Mouse (Mus musculus): Measurements from ENCODE around the gene Tmod4.
"Not testable (repeated sequence)": the region's sequence is repeated elsewhere in the genome, so short reads cannot be mapped to it uniquely, and the experiment has no call there.

Tmod4 gene

DNA sequence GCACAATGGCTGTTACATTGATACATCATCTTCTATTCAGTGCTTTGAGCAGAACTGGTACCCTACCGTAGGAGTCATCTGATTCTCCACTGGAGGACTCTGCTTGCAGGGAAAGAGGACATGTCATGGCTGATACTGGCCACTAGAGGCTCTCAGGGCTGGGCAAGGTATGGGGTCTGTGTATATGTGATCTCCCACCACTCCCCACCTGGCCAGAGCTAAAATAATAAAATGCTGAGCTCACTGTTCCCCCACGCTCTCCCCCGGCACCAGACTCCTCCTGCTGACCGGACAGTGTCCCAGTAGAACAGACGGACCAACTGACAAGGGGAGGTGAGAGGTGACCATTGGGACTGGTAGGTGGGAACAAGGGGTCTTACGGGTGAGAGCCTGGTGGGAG lies at the start of gene Tmod4:
Tmod4 (plus strand) TSS at position 231 of the 400 bp plus-strand sequence.
- no peak for DNase-seq (ENCODE audit: low spot score)

DNA sequence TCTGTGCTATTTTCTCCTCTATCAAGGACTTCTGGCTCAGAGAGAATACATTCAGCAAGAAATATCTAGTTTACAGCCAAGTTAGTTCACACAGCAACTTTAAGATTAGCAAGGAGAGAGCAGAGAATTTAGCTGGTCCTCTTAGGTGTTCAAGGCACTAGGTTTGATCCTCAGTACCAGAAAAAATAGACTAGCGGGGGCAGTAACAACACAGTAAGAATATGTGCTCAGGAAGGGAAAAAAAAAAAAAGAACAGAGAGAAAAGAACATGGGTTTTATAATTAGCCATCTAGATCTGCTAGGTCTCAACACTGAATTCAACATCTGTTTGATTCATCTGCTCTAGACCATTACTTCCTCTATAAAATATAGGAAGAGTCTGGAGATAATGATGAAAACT lies 36.2 kb upstream of the Tmod4 start:
- DNase-seq (ENCODE audit: low spot score): no peak

DNA sequence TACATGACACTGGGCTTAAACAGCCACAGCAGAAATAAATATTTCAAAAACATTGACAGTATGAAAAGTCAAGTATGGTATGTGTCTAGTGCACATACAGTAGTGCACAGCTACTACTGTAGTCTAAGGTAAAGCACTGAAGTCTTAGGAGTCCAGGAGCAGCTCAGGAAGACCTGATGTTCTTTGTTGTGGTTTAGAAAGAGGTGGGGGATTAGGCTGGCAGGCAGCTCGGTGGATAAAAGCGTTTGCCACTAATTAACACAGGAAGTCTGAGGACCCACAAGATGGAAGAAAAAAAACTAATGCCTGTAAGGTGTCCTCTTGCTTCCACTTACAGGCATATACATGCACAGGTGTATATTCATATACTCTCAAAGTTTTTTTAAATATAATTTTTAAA lies 23.4 kb upstream of the Tmod4 start:
- no peak for DNase-seq (ENCODE audit: low spot score)

DNA sequence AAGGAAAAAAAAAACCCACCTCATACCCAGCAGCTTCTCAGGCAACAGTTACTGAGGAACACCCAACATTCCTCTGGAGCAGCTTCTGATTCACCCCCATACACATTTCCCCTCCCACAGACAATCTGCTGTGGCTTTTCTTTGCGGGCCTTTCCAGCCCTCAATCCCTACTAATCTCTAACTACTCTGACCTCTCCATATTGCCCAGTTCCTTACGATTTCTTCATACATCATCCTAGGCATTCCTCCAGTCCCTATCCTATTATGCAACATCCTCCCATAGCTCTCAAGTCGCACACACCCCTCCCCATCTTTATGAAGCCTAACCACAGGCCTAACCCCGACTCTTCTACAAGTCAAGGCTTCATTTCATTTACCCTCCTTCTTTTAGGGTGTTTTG lies 19.2 kb upstream of the Tmod4 start:
- DNase-seq (ENCODE audit: low spot score): peak; percentile 47

DNA sequence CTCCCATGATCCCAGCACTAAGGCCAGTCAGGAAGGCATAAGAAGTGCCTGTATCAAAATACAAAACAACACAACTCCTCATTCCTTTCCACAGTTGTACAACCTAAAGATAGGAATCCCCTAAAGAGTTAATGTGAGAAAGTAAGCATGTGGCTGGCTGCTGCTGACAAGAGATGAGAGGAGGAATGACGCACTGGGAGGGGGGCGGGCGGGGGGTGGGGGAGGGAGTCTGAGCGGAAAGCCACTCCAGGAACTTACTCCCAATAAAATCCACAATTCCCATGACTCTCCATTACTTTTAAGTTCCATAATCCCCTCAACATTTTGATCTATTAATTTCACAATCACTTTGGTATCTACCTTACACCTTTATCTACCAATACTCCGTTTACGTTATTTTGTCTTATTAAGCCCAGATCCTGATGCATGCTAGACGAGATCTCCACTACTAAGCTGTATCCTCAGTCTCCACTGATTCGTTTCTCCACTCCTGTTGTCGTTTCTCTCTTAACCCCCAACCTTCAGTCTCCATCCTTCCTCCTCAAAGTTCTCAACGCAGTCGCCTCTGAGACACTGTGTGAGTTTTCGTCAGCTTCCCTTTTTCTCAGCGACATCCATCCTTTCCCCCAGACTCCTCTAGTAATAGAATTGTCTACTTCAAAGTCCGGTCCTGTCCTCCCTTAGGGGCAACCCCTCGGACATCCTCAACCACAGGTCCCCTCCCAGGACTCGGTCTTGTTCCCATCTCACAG lies 18.5 kb upstream of the Tmod4 start:
- peak; percentile 27 for DNase-seq (ENCODE audit: low spot score)

DNA sequence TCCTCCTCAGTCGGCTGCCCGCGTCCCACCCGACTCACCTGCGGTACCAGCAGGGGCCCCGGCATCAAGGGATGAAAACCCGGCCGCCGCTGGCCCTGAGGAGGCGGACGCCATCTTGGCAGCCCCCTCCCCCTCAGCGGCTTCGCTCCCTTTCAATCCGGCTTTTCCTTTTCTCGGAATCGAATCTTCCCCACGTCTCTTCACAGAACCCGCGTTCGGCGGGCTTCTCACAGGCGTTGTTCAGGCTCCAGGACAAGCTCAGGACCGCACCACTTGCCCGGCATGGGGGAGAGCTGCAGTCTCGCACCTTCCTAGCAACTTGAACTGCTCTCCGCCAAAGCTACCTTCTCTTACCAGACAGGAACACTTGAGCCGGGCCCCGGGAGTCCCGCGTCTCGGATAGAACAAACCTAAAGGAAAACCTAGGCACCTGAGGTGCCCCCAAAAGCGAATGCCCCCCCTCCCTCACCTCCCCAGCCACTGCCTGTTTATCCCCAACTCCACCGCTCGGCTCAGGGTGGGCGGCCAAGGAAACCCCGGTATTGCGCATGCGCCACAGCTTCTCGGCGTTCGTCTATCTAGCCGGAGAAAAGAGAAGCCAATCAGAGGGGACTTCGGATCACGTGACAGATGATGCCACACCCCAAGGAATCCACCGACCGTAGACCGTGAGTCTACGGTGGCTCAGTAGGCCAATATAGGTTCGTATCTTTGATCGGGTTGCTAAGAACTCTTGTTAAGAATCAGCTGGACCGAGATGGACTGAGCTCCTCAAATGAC lies 17.7 kb upstream of the Tmod4 start, which contains the start of gene Pip5k1a:
Pip5k1a (minus strand) TSS at position 593 of the 780 bp plus-strand sequence.
- peak; percentile 99 for DNase-seq (ENCODE audit: low spot score)

DNA sequence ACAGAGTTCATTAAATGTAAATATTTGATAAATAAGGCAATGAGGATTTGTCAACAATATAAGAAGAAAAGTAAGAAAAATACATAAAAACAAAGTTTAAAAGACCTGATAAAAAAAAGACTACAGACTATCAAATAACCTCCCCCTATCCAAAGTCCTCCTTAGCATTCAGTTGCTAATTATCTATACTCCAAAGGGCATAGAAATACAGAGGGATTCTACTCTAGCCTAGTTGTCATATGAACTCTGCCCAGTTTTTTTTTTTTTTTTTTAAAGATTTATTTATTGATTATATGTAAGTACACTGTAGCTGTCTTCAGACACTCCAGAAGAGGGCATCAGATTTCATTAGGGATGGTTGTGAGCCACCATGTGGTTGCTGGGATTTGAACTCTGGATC lies 17.0 kb upstream of the Tmod4 start:
- DNase-seq (ENCODE audit: low spot score): not testable (repeated sequence)

DNA sequence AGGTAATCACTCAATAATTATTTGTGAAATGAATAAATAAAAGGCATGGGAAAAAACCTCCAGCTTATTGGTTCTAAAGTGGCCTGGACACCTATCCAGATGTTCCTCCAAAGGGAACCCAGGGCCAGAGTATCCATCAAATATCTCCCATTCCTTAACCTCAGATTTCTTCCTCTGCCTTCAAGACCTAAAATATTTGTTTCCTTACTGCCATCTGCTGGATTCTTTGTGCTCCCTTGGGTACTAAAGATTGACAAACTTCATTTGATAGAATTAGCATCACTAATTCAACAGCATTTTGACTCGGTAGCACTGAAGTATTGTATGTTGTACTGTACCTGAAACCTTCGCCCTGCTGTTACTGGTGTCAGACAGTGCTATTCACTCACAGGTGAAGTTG lies 16.4 kb upstream of the Tmod4 start:
- DNase-seq (ENCODE audit: low spot score): peak; percentile 60

DNA sequence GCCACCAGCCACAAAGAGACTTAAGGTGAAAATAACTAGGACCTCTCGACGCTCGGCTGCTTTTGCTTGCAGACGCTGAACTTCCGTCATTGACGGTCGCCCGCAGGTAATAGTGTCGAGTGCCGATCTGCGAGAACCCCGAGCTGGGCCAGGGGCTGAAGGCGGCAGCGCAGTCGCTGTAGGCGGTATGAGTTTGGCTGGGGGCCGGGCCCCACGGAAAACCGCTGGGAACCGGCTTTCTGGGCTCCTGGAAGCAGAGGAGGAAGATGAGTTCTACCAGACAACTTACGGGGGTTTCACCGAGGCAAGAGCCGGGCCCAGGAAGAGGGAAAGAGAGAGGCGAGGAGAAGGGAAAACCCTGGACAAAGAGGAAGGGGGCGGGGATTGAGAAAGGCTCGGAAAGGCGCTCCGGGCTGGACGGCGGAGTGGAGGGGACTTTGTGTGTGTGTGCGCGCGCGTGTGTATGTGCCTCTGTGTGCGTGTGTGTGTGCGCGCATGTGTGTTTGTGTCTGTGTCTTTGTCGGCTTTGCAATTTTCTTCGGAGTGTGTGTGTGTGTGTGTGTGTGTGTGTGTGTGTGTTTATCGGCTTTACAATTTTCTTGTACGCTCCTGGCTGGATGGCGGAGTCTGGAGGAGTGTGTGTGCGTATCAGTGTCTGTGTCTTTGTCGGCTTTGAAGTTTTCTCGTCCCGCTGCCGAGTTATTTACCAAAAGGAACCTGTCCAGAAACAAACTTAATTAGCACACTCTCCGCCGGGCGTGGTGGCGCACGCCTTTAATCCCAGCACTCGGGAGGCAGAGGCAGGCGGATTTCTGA lies 13.2 kb upstream of the Tmod4 start, which contains the start of gene Vps72:
Vps72 (plus strand) TSS at position 112 of the 816 bp plus-strand sequence.
- DNase-seq (ENCODE audit: low spot score): peak; percentile 92

DNA sequence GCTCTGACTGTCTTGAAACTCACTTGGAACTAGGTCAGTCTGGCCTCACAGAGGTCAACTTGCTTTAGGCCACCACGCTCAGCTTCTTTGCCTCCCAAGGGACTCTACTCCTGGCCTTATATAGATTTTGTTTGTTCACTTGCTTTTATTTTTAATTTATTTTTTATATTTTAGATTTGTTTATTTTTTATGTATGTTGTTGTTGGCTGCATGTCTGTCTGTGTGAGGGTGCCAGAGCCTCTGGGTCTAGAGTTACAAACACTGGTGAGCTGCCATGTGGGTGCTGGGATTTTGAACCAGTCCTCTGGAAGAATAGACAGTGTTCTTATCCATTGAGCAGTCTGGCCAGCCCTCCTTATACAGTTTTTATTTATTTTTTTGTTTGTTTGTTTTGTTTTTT lies 11.5 kb upstream of the Tmod4 start:
- DNase-seq (ENCODE audit: low spot score): peak; percentile 69

DNA sequence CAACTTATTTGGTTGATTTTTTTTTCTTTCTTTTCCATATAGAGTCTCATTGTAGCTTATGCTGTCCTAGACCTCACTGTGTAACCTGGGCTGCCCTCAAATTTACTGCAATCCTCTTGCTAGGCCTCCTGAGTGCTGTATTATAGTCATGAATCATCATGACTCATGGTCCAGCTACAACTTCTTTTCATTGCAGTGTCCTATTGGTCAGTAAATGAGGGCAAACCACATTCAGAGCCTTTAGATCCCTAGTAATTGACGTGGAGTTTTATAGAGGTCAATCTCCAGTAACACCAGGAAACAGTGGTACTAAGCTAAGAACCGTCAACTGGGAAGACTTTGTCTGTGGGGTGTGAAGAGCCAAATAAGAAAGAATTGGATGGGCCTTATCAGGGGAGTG lies 6.5 kb upstream of the Tmod4 start:
- DNase-seq (ENCODE audit: low spot score): no peak

DNA sequence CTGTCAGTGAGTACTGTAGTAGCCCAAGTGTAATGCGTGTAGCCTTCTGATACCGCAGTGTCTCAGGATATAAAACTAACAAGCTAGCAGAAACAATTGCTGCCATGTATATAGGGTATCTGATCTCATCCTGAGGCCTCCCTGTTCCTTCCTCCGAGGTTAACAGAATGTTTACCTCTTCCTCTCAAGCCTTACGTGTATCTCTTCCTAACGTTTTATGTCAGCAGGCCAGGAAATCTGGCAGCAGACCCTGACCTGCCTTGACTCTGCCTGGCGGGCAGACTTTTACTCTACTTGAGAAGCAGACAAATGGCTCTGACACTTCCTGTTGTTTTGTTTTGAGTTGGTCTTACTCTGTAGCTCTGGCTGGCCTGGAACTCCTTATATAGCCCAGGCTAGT lies 2.7 kb upstream of the Tmod4 start:
- DNase-seq (ENCODE audit: low spot score): peak; percentile 26

DNA sequence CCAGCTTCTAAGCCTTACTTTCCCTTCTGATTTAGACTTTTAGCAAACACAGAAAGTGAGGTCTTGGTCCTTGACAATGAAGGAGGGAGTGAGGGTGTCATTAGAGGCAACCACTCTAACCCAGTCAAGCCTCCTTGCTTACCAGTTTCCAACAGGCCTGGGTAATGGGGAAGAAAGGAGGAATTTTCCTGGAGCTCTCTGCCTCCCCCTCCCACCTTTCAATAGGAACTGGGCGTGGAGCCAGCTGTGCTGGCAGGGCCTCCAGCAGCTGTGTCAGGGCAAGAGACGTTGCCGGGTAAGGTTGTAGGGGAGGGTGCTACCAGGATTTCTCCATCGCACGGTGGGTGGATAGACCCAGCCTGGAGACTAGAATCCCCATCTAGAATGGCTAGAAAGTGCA lies 696 bp downstream of the Tmod4 start:
- peak; percentile 84 for DNase-seq (ENCODE audit: low spot score)

DNA sequence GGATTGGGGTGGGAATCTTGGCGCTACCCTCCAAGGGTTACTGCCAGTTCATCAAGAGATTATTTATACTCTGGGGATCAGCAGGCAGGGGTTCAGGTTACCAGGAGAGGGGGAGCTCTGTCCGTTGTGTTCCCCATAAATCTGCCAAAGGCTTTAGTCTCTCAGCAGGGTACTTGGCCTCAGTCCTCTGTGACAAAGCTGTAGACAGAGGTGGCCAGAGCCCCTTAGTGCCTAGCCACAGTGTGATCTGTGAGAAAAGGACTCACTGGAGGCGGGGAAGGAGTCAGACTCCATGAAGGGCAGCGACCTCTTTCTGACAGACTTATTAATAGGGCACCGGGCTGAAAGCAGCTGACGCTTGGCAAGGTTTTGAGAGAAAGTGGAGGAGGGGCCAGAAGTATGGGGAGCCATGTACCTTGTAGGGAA lies 5.0 kb downstream of the Tmod4 start:
- no peak for DNase-seq (ENCODE audit: low spot score)

DNA sequence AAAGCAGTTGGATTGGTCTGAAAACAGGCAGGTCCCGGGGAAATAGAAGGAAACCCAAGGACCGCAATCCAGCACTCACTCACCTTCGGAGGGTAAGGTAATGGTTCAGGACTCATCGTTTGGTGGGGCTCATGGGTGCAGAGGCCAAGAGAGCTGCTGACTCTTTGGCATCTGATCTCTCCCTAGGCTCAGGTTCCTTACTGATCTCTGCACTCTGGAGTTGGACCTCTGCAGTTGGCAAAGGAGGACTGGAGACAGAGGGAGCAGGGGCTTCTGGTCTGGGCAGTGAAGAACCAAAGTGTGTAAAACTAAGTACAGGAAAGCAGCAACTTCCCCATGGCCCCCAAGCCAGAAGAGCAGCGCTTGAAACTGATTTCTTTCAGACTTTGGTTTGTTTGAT lies 5.8 kb downstream of the Tmod4 start:
- no peak for DNase-seq (ENCODE audit: low spot score)

DNA sequence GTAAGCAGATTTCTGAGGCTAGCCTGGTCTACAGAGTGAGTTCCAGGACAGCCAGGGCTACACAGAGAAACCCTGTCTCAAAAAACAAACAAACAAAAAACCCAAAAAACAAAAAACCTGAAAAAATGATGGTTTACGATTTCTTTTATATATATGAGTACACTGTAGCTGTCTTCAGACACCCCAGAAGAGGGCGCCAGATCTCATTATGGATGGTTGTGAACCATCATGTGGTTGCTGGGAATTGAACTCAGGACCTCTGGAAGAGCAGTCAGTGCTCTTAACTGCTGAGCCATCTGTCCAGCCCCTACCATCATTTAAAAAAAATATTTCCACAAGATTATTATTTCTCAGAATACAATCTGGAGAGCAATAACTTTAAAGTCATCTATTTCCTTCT lies 8.1 kb downstream of the Tmod4 start:
- not testable (repeated sequence) for DNase-seq (ENCODE audit: low spot score)

DNA sequence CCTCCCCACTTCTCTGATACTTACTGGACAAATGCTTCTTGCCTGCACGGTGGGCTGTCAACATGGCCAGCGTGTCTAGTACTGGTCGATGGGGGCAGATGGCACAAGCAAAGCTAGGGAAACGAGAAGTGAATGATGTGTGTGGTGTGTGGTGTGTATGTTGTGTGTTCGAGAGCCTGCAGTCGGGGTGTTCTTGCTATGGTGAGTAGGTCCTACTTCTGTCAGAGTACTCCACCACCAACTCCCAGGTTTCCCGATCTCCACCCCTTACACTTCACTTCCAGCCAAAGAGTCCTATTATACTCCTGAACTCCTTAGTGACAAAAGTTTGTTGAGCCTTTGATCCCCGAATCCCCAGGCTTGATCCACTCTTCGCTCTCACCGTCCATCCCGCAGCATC lies 8.9 kb downstream of the Tmod4 start:
- DNase-seq (ENCODE audit: low spot score): no peak

DNA sequence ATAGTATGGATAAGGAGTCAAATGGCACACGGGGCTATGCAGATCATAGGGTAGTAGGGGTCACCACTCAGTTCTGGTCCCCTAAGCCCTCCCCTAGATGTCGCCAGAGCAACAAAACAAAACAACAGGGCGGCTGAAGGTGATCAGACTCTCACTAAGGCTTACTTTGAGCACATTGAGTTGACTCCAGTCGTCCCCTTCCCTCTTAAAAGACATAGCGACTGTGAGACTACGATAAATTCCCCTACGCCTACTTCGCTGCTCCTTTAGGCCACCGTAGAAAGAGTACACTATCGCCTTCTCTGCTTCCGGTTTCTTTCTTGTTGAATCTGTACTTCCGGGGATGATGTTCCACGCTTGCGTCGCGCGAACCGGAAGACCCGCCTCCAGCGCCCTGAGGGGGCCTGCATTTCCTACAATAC lies 9.4 kb downstream of the Tmod4 start, which contains the start of the genes Scnm1 and Lysmd1:
Scnm1 (minus strand) TSS at position 332 of the 422 bp plus-strand sequence.
Lysmd1 (plus strand) TSS at position 409 of the 422 bp plus-strand sequence.
- peak; percentile 95 for DNase-seq (ENCODE audit: low spot score)

DNA sequence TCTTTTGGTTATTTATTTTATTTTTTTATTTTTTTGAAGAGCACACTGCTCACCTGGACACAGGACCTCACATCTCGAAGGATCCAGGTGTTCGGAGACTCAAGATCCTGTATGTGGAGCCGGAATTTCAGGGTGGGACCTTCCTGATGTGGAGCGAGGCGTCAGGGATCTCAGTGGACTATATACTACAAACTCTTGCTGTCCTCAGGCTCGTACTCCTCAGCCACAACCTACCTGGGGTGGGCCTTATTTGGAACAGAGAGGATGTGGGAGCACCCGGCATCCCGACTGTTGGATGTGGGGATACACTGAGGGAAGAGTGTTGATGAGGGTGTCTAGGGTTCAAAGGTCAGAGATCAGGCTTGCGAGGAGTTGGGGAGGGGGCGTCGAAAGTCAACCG lies 9.9 kb downstream of the Tmod4 start:
- DNase-seq (ENCODE audit: low spot score): not testable (repeated sequence)

DNA sequence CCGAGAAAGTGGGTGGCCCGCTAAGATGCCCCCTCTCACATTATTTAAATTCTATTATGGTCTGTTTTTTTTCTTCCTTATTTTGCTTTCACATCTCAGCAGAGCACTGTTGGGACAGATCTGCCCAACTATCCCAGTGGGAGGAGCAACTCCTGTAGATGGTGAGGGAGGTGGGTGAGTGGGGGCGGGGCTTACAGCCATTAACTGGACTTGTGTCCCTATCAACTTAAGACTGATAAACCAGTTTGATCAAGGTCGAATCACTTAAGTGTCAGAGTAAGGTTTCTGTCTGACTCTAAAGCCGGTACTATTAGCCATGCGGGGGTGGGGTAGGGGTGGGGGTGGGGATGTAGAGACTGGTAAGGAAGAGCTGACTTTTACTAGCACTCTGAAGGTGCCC lies 10.7 kb downstream of the Tmod4 start:
- DNase-seq (ENCODE audit: low spot score): peak; percentile 56

DNA sequence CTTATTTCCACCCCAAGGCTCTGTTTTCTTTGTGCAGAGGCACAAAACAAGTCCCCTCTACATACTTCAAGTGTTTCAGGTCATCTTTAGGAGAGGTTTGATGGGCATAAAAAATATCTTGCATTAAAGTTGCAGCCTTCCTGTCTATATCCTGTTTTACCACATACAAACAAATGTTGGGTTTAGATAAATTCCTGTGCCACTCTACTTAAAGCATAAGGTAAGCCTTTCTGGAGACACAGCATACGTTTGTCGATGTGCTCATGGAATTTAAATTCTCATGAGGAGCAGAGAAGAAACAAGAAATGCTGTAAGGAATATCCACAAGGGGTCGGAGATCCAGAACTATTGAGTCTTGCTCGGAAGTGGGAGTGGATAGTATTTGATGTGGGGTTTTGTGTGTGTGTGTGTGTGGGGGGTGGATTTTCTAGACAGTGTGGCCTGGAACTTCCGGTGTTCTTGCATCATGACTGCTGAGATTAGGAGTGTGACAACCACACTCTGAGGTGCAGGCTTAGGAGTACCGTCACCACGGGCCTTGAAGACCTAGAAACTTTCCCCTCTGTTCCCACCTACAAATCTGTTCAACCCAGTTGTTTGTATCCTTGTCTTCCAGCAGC lies 11.3 kb downstream of the Tmod4 start:
- no peak for DNase-seq (ENCODE audit: low spot score)

DNA sequence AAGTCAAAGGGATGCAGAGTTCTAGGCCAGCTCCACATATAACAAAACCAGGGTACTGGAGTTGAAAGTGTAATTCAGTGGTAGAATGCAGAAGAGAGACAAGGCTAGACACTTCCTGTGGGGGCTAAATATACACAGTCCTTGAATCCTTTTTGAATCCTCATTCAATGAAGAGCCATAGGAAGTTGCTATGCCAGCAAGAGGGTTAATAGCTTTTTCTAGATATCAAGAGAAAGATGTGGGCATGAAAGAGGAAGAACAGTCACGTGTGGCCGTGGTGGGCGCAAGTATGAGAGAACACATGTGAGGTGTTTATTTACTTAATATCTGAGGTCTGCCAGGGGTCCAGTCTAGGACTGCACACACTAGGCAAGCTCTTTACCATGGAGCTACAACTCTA lies 12.1 kb downstream of the Tmod4 start:
- DNase-seq (ENCODE audit: low spot score): no peak
